Mouse (Mus musculus): ENCODE measurements around the gene Ctcfl. TPM values are rescaled to one million over a fixed set of nuclear protein-coding genes. Genes with fewer than 3 reads are reported as not detected.

Gene Ctcfl
- polyA plus RNA-seq (2015; fragmentation: Nextera tagmentation; extraction: Ambion mirVana) = 0.66 and 0.94 TPM in 2 replicates

DNA sequence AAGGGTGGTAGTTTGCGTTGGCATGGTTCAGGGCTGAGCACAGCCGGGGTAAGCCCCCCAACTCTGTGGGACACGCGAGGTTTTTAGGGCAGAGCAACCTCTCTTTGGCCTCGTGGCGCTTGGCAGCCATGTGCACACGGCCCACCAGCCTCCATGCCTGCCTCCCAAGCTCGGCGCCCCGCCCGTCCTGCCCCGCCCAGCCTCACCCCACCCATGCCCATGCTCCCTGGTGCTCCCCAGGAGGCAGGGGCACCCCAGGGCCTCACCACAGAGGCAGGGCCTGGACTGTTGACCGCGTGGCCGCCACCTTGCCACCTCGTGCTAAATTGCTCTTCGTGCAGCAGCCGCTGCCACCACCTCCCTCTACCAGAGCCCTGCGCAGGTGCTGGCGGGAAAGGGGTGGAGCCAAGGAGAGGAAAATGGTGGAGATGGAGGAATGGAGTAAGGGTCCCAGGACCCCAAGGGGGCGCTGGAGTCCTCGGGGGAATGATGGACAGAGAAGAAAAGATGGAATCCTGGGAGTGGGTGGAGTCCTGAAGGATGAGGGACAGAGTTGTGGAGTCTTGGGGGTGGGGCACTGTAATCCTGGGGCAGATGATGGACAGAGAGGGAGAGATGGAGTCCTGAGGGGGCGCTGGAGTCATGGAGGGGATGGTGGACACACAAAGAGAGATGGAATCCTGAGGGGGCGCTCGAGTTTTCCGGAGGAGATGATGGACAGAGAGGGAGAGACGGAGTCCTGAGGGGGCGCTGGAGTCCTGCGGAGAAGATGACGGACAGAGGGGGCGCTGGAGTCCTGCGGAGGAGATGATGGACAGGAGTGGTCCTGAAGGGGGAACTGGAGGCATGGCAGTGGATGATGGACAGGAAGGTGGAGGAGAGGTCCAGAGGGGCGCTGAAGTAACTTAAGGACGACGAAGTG, at the start of gene Ctcfl:
Ctcfl (minus strand) TSS at position 503 of the 922 bp plus-strand sequence.
- Histone ChIP-seq H3K36me3 (no peaks in the 10 kb centered on the region), H3K4me2 (no peak within 1 kb of the TSS), H3K4me1 (replicated peaks) (no peaks in the 10 kb centered on the region), H3K4me3 (no peak within 1 kb of the TSS), H3K27me3 (no peaks in the 10 kb centered on the region), H3K9ac (no peak within 1 kb of the TSS), H3K27ac (no peak within 1 kb of the TSS), H3K9me3 (replicated peaks) (no peaks in the 10 kb centered on the region)
- no peak for ATAC-seq (replicated peaks; ENCODE audit: insufficient number of reproducible peaks, insufficient read depth, low FRiP score, low read depth)
- WGBS = 84% methylated on average over 35 of the region's 35 CpGs

DNA sequence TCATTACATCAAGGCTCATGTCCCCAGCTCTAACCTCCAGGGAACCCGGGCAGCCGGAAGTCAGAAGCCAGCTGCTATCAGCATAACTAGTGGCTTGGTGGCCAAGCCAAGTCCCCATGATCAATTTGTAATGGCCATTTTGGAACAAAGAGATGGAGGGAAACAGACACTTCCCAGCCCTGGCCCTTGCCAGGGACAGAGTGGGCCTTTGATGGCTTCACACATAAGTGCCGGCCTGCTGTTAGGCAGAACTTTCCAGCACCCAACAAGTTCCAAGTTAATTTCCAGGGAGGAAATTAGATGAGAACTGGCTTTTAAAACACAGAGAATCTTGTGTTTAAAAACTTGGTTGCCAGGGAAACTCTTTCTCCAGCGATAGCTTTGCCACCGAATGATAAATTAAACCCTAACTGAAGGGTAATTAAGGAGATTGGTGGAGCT, 49.1 kb upstream of the Ctcfl start:
- Histone ChIP-seq H3K4me3 (no peak overlapping the region), H3K9ac (no peak overlapping the region), H3K27me3 (peaks cover 17% of the 10 kb centered on the region; the same call in 1 of the 2 replicates), H3K9me3 (replicated peaks) (no peaks in the 10 kb centered on the region), H3K4me1 (replicated peaks) (peaks cover 25% of the 10 kb centered on the region), H3K27ac (no peak overlapping the region), H3K36me3 (no peaks in the 10 kb centered on the region), H3K4me2 (no peak overlapping the region)
- no peak for ATAC-seq (replicated peaks; ENCODE audit: insufficient number of reproducible peaks, insufficient read depth, low FRiP score, low read depth)
- 65% methylated on average over 5 of the region's 5 CpGs for WGBS

DNA sequence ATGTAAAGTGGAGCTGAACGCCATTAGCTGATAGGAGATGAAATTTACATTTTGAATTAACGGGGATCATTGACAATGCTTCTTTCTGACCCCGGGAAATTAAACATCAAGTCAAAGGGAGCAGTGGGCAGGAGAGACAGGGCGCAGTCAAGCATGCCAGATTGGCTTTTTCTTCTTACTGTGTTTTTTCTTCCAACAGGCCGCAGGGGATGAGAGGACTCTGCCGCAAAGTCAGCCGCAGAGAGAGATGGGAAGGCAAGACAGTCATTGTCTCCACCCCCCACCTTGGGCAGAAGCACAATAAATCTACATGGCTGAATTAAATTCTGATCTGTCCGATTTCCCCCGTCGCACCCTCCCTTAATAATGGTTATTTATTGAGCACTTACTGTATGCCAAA, 46.0 kb upstream of the Ctcfl start:
- H3K36me3 ChIP-seq = no peaks in the 10 kb centered on the region
- no peak overlapping the region for H3K4me2 ChIP-seq
- no peaks in the 10 kb centered on the region for H3K9me3 ChIP-seq (replicated peaks)
- no peak overlapping the region for H3K27ac ChIP-seq
- 81% methylated on average over 10 of the region's 10 CpGs for WGBS
- ATAC-seq (replicated peaks; ENCODE audit: insufficient number of reproducible peaks, insufficient read depth, low FRiP score, low read depth) = no peak
- no peak overlapping the region for H3K9ac ChIP-seq
- H3K4me1 ChIP-seq (replicated peaks) = no peaks in the 10 kb centered on the region
- H3K4me3 ChIP-seq = no peak overlapping the region
- peaks cover 10% of the 10 kb centered on the region; the same call in 1 of the 2 replicates for H3K27me3 ChIP-seq

- ATAC-seq (replicated peaks; ENCODE audit: insufficient number of reproducible peaks, insufficient read depth, low FRiP score, low read depth) = no peak
- 83% methylated on average over 10 of the region's 10 CpGs for WGBS
These were observed 45.6 kb upstream of the Ctcfl start for GRCm38 (mm10) chr2:173164946-173165345.

GRCm38 (mm10) chr2:173164358-173164757, 45.0 kb upstream of the Ctcfl start:
- no peak overlapping the region for H3K27ac ChIP-seq

More at GRCm38 (mm10) chr2:173164946-173165345, 45.6 kb upstream of the Ctcfl start:
- peaks cover 8% of the 10 kb centered on the region; the same call in 1 of the 2 replicates for H3K27me3 ChIP-seq
- no peak overlapping the region for H3K4me3 ChIP-seq
- H3K36me3 ChIP-seq = no peaks in the 10 kb centered on the region
- no peak overlapping the region for H3K27ac ChIP-seq
- H3K4me1 ChIP-seq (replicated peaks) = peaks cover under 1% of the 10 kb centered on the region
- H3K4me2 ChIP-seq = no peak overlapping the region
- H3K9me3 ChIP-seq (replicated peaks) = no peaks in the 10 kb centered on the region
- no peak overlapping the region for H3K9ac ChIP-seq

GRCm38 (mm10) chr2:173163380-173163779, 44.1 kb upstream of the Ctcfl start:
- Histone ChIP-seq H3K9ac (no peak overlapping the region), H3K27me3 (no peaks in the 10 kb centered on the region), H3K4me1 (replicated peaks) (peaks cover 9% of the 10 kb centered on the region), H3K9me3 (replicated peaks) (no peaks in the 10 kb centered on the region), H3K4me3 (no peak overlapping the region), H3K27ac (no peak overlapping the region), H3K36me3 (no peaks in the 10 kb centered on the region), H3K4me2 (no peak overlapping the region)
- no peak for ATAC-seq (replicated peaks; ENCODE audit: insufficient number of reproducible peaks, insufficient read depth, low FRiP score, low read depth)
- WGBS = 83% methylated on average over 8 of the region's 8 CpGs

More at GRCm38 (mm10) chr2:173164358-173164757, 45.0 kb upstream of the Ctcfl start:
- Histone ChIP-seq H3K4me3 (no peak overlapping the region), H3K9me3 (replicated peaks) (no peaks in the 10 kb centered on the region), H3K27me3 (0 out of 2 replicates have a peak, but pooled peaks cover 4% of the 10 kb centered on the region), H3K4me1 (replicated peaks) (peaks cover 6% of the 10 kb centered on the region), H3K9ac (no peak overlapping the region), H3K36me3 (no peaks in the 10 kb centered on the region), H3K4me2 (no peak overlapping the region)
- no peak for ATAC-seq (replicated peaks; ENCODE audit: insufficient number of reproducible peaks, insufficient read depth, low FRiP score, low read depth)
- 41% methylated on average over 2 of the region's 2 CpGs for WGBS

- Histone ChIP-seq H3K36me3 (no peaks in the 10 kb centered on the region), H3K9me3 (replicated peaks) (no peaks in the 10 kb centered on the region), H3K27me3 (no peaks in the 10 kb centered on the region), H3K27ac (peak overlapping the region; percentile 20), H3K4me2 (no peak overlapping the region), H3K9ac (no peak overlapping the region), H3K4me3 (no peak overlapping the region), H3K4me1 (replicated peaks) (peaks cover 9% of the 10 kb centered on the region)
- no peak for ATAC-seq (replicated peaks; ENCODE audit: insufficient number of reproducible peaks, insufficient read depth, low FRiP score, low read depth)
- WGBS = 51% methylated on average over 24 of the region's 24 CpGs
These were observed 40.3 kb upstream of the Ctcfl start for GRCm38 (mm10) chr2:173159354-173160311.

DNA sequence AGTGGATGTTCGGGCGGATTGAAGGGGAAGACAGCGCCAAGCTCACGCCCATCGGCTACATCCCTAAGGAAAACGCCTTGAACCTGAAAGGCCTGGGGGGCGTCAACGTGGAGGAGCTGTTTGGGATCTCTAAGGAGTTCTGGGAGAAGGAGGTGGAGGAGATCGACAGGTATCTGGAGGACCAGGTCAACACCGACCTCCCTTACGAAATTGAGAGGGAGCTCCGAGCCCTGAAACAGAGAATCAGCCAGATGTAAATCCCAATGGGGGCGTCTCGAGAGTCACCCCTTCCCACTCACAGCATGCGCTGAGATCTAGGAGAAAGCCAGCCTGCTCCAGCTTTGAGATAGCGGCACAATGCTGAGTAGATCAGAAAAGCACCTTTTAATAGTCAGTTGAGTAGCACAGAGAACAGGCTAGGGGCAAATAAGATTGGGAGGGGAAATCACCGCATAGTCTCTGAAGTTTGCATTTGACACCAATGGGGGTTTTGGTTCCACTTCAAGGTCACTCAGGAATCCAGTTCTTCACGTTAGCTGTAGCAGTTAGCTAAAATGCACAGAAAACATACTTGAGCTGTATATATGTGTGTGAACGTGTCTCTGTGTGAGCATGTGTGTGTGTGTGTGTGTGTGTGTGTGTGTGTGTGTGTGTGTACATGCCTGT, 39.2 kb upstream of the Ctcfl start:
- Histone ChIP-seq H3K4me3 (no peak overlapping the region), H3K27ac (no peak overlapping the region), H3K4me2 (no peak overlapping the region), H3K27me3 (no peaks in the 10 kb centered on the region), H3K4me1 (replicated peaks) (peaks cover 9% of the 10 kb centered on the region), H3K9me3 (replicated peaks) (no peaks in the 10 kb centered on the region), H3K36me3 (no peaks in the 10 kb centered on the region), H3K9ac (no peak overlapping the region)
- 87% methylated on average over 19 of the region's 19 CpGs for WGBS
- ATAC-seq (replicated peaks; ENCODE audit: insufficient number of reproducible peaks, insufficient read depth, low FRiP score, low read depth) = no peak

GRCm38 (mm10) chr2:173157871-173158270, 38.5 kb upstream of the Ctcfl start:
- Histone ChIP-seq H3K36me3 (no peaks in the 10 kb centered on the region), H3K27ac (no peak overlapping the region), H3K4me3 (no peak overlapping the region), H3K4me1 (replicated peaks) (peaks cover 13% of the 10 kb centered on the region), H3K4me2 (no peak overlapping the region), H3K27me3 (no peaks in the 10 kb centered on the region), H3K9ac (no peak overlapping the region), H3K9me3 (replicated peaks) (no peaks in the 10 kb centered on the region)
- ATAC-seq (replicated peaks; ENCODE audit: insufficient number of reproducible peaks, insufficient read depth, low FRiP score, low read depth) = no peak
- WGBS = 82% methylated on average over 4 of the region's 4 CpGs

DNA sequence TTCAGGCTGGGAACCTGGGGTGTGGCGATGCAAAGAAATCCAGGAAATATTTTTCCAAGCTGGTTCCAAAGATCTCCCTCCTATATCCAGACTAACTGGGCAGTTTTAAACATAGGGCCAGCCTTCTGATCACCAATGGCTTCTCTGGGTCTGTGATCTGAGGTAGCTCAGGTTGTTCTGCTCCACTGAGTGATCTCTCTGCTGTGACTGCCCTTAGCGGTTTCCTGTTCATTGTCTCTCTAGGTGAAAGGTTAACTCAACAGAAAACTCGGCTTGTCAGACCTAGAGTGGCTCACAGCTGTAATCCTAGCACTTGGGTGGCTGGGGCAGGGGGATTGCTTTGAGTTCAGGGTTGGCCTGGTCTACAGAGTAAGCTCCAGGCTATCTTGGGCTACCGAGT, 38.1 kb upstream of the Ctcfl start:
- H3K4me1 ChIP-seq (replicated peaks) = peaks cover 18% of the 10 kb centered on the region
- ATAC-seq (replicated peaks; ENCODE audit: insufficient number of reproducible peaks, insufficient read depth, low FRiP score, low read depth) = no peak
- H3K4me3 ChIP-seq = no peak overlapping the region
- H3K9me3 ChIP-seq (replicated peaks) = no peaks in the 10 kb centered on the region
- no peak overlapping the region for H3K9ac ChIP-seq
- no peak overlapping the region for H3K27ac ChIP-seq
- no peaks in the 10 kb centered on the region for H3K27me3 ChIP-seq
- H3K4me2 ChIP-seq = no peak overlapping the region
- 53% methylated on average over 4 of the region's 4 CpGs for WGBS
- H3K36me3 ChIP-seq = no peaks in the 10 kb centered on the region
